Mouse (Mus musculus): Measurements from ENCODE around the gene Iqgap1. TPM values are rescaled to one million over a fixed set of nuclear protein-coding genes. Genes with fewer than 3 reads are reported as not detected.

Gene Iqgap1
- polyA plus RNA-seq, 1 experiment from 2014 or later = 92.3 TPM

DNA sequence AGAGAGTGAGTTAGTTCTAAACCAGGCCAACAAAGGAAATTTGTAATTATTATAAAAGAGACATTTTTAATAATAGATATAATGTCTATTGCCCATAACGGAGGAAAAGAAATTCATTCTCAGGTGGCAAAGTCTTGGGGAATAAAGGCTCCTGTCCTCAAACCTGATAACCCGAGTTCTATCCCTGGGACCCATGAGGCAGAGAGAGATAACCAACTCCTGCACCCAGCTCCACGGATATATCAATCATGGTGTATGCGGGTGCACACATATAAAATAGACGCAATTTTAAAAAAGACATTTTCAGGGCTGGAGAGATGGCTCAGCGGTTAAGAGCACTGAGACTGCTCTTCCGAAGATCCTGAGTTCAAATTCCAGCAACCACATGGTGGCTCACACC, 106.2 kb downstream of the Iqgap1 start:
- TF ChIP-seq CTCF (IDR thresholded peaks at IDR 0.05; ENCODE audit: low read depth) = no peak
- peaks cover 87% of the 10 kb centered on the region for H3K36me3 ChIP-seq (ENCODE audit: insufficient read depth)
- ATAC-seq (ENCODE audit: insufficient read depth) = no peak
- no peaks in the 10 kb centered on the region for H3K4me1 ChIP-seq (ENCODE audit: insufficient read depth)
- H3K4me2 ChIP-seq = no peak overlapping the region
- H3K27me3 ChIP-seq (ENCODE audit: insufficient read depth, low read length) = no peaks in the 10 kb centered on the region
- no peak overlapping the region for H3K4me3 ChIP-seq (ENCODE audit: low read depth, low read length)
- no peaks in the 10 kb centered on the region for H3K9me3 ChIP-seq (ENCODE audit: low read depth, low read length)
- WGBS = 95% methylated on average over 7 of the region's 7 CpGs
- no peak for DNase-seq
- no peak overlapping the region for H3K9ac ChIP-seq
- no peak overlapping the region for H3K27ac ChIP-seq (ENCODE audit: low read depth)

DNA sequence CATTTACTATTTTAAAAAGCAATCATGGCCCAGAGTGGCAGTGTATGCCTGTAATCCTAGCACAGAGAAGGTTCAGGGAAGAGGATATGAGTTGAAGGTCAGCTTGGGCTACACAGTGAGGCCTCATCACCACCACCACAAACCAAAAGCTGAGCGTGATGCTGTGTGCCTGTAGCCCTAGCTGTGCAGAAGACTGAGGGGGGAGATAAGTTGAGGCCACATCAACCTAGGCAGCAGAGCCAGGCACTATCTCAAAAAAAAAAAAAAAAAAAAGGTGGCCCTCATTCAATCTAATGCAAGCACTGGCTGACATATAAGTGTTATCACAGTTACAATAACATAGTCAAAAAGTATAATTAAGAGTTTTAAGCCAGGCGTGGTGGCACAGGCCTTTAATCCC, 106.7 kb downstream of the Iqgap1 start:
- H3K4me1 ChIP-seq (ENCODE audit: insufficient read depth) = no peaks in the 10 kb centered on the region
- WGBS = 84% methylated on average over 2 of the region's 2 CpGs
- no peak overlapping the region for H3K9ac ChIP-seq
- H3K36me3 ChIP-seq (ENCODE audit: insufficient read depth) = peaks cover 88% of the 10 kb centered on the region
- no peak overlapping the region for H3K4me3 ChIP-seq (ENCODE audit: low read depth, low read length)
- no peaks in the 10 kb centered on the region for H3K27me3 ChIP-seq (ENCODE audit: insufficient read depth, low read length)
- H3K27ac ChIP-seq (ENCODE audit: low read depth) = no peak overlapping the region
- TF ChIP-seq CTCF (IDR thresholded peaks at IDR 0.05; ENCODE audit: low read depth) = no peak
- no peak overlapping the region for H3K4me2 ChIP-seq
- ATAC-seq (ENCODE audit: insufficient read depth) (no peak), DNase-seq (no peak)
- no peaks in the 10 kb centered on the region for H3K9me3 ChIP-seq (ENCODE audit: low read depth, low read length)

DNA sequence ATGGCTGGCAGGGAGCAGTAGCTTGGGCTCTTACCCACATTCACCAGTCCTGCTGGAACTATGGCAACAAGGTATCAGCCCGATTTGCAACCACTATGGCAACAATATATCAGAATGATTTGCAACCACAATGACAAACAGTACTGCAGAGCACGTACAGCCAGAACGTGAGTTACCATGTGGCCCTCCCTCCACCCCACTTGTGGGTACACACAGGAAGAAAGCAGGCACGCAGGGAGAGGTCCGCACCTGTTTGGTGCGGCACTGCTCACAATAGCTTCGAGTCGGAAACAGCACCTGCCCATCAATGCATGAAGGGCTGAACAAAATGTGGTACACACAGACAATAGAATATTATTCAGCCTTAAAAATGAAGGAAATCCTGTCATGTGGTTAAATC, 107.3 kb downstream of the Iqgap1 start:
- no peak overlapping the region for H3K27ac ChIP-seq (ENCODE audit: low read depth)
- TF ChIP-seq CTCF (IDR thresholded peaks at IDR 0.05; ENCODE audit: low read depth) = no peak
- H3K9ac ChIP-seq = no peak overlapping the region
- WGBS = 87% methylated on average over 8 of the region's 8 CpGs
- no peaks in the 10 kb centered on the region for H3K9me3 ChIP-seq (ENCODE audit: low read depth, low read length)
- H3K4me2 ChIP-seq = no peak overlapping the region
- no peak for ATAC-seq (ENCODE audit: insufficient read depth)
- DNase-seq = no peak
- no peaks in the 10 kb centered on the region for H3K27me3 ChIP-seq (ENCODE audit: insufficient read depth, low read length)
- H3K4me3 ChIP-seq (ENCODE audit: low read depth, low read length) = no peak overlapping the region
- H3K36me3 ChIP-seq (ENCODE audit: insufficient read depth) = peaks cover 88% of the 10 kb centered on the region
- H3K4me1 ChIP-seq (ENCODE audit: insufficient read depth) = no peaks in the 10 kb centered on the region

DNA sequence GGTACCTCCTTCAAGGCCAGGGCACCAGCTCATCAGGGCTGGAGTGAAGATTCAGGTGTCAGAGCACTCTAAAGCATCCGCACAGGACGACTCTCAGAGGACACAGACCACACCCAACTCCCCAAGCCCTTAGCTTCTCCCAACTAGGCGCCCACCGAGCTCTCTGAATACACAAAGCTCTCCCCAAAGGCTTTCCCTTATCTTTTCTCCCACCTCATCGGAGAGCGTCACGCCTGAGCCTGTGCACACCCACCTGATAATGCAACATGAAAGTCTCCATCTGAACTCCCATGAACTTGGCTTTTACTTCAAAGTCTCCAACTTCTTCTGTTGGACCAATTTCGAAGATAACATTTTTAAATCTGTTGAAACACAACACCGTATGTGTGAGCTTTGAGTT, 109.0 kb downstream of the Iqgap1 start:
- H3K27me3 ChIP-seq (ENCODE audit: insufficient read depth, low read length) = no peaks in the 10 kb centered on the region
- WGBS = 63% methylated on average over 9 of the region's 9 CpGs
- no peak overlapping the region for H3K27ac ChIP-seq (ENCODE audit: low read depth)
- DNase-seq (no peak), ATAC-seq (ENCODE audit: insufficient read depth) (no peak)
- no peak overlapping the region for H3K9ac ChIP-seq
- H3K4me2 ChIP-seq = no peak overlapping the region
- H3K9me3 ChIP-seq (ENCODE audit: low read depth, low read length) = no peaks in the 10 kb centered on the region
- H3K36me3 ChIP-seq (ENCODE audit: insufficient read depth) = peaks cover 84% of the 10 kb centered on the region
- no peak overlapping the region for H3K4me3 ChIP-seq (ENCODE audit: low read depth, low read length)
- TF ChIP-seq CTCF (IDR thresholded peaks at IDR 0.05; ENCODE audit: low read depth) = no peak
- H3K4me1 ChIP-seq (ENCODE audit: insufficient read depth) = no peaks in the 10 kb centered on the region

DNA sequence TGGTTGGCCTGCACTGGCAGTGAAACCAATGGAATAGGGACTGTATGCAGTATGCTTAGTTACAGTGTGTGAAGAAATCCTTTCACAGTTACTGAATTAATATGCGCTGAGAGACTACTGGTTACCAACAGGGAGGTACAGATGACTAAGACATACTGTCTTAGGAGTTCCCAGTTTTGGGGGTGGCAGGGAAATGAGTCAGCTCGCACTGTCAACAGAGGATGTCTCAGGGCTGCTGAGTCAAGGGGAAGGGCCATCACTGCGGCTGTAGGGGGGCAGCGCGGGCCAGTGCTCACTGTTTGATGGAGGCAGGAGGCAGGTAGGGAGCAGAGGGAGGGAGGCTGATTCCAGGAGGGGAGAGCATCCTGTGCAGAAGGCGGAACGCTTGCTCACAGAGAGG, 110.5 kb downstream of the Iqgap1 start:
- WGBS = 91% methylated on average over 7 of the region's 7 CpGs
- Histone ChIP-seq H3K4me2 (no peak overlapping the region), H3K4me3 (ENCODE audit: low read depth, low read length) (no peak overlapping the region), H3K9me3 (ENCODE audit: low read depth, low read length) (no peaks in the 10 kb centered on the region), H3K9ac (no peak overlapping the region), H3K27ac (ENCODE audit: low read depth) (no peak overlapping the region), H3K4me1 (ENCODE audit: insufficient read depth) (no peaks in the 10 kb centered on the region), H3K27me3 (ENCODE audit: insufficient read depth, low read length) (no peaks in the 10 kb centered on the region), H3K36me3 (ENCODE audit: insufficient read depth) (peaks cover 76% of the 10 kb centered on the region)
- no peak for TF ChIP-seq CTCF (IDR thresholded peaks at IDR 0.05; ENCODE audit: low read depth)
- DNase-seq = no peak
- ATAC-seq (ENCODE audit: insufficient read depth) = no peak

DNA sequence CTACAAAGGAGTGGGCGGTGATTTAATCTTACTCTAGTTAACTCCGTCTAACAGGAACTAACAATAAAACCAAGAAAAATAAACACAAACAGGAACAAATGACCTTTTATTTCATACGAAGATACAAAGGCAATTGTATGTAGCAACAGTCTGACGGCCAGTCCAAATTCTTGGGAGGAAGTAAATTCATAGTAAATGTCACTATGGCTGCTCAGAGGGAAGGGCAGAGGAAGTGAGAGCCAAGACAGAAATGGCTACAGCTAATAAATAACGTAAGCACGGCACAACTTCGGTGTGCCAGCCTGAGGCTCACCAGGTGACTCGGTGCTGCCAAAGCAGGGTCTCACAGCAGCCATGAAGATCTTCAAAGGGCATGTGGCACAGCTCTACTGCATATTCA, 114.3 kb downstream of the Iqgap1 start:
- ATAC-seq (ENCODE audit: insufficient read depth) = no peak
- Histone ChIP-seq H3K36me3 (ENCODE audit: insufficient read depth) (peaks cover 45% of the 10 kb centered on the region), H3K27me3 (ENCODE audit: insufficient read depth, low read length) (no peaks in the 10 kb centered on the region), H3K4me2 (no peak overlapping the region), H3K4me3 (ENCODE audit: low read depth, low read length) (no peak overlapping the region), H3K4me1 (ENCODE audit: insufficient read depth) (no peaks in the 10 kb centered on the region), H3K9ac (no peak overlapping the region), H3K9me3 (ENCODE audit: low read depth, low read length) (no peaks in the 10 kb centered on the region), H3K27ac (ENCODE audit: low read depth) (no peak overlapping the region)
- TF ChIP-seq CTCF (IDR thresholded peaks at IDR 0.05; ENCODE audit: low read depth) = no peak
- DNase-seq = no peak
- WGBS = 55% methylated on average over 8 of the region's 8 CpGs

DNA sequence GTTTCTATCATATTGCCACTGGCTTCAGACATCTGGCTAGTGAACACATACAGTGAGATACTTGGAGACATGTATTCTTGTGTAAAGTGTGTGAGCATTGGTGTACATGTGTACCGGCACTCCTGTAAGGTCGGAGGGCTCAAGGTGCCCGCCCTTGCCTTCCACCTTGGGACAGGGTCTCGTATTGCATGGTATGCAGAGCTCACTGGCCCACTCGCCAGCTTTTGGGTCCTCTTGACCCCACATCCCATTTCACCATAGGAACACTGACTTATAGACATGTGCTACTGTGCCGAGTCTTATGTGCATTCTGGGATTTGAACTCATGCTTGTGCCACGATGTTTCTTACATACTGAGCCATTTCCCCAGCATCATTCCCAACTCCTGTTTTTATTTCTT, 115.4 kb downstream of the Iqgap1 start:
- H3K27me3 ChIP-seq (ENCODE audit: insufficient read depth, low read length) = no peaks in the 10 kb centered on the region
- H3K4me1 ChIP-seq (ENCODE audit: insufficient read depth) = no peaks in the 10 kb centered on the region
- peaks cover 35% of the 10 kb centered on the region for H3K36me3 ChIP-seq (ENCODE audit: insufficient read depth)
- no peak overlapping the region for H3K4me3 ChIP-seq (ENCODE audit: low read depth, low read length)
- ATAC-seq (ENCODE audit: insufficient read depth) = no peak
- no peak for DNase-seq
- no peak overlapping the region for H3K27ac ChIP-seq (ENCODE audit: low read depth)
- H3K9ac ChIP-seq = no peak overlapping the region
- no peaks in the 10 kb centered on the region for H3K9me3 ChIP-seq (ENCODE audit: low read depth, low read length)
- WGBS = 89% methylated on average over 7 of the region's 7 CpGs
- no peak overlapping the region for H3K4me2 ChIP-seq
- no peak for TF ChIP-seq CTCF (IDR thresholded peaks at IDR 0.05; ENCODE audit: low read depth)

DNA sequence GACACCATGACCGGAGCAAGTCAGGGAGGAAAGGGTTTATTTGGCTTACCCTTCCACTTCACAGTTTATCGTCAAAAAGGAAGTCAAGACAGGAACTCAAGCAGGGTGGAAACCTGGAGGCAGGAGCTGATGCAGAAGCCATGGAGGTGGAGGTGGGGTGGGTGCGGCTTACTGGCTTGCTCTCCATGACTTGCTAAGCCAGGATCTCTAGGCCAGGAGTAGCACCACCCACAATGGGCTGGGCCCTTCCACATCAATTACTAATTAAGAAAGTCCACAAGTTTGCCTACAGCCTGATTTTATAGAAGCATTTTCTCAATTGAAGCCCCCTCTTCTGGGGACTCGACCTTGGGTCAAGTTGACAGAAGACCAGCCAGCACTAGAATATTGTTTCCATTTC, 121.7 kb downstream of the Iqgap1 start:
- H3K27ac ChIP-seq (ENCODE audit: low read depth) = no peak overlapping the region
- no peak overlapping the region for H3K9ac ChIP-seq
- H3K4me3 ChIP-seq (ENCODE audit: low read depth, low read length) = no peak overlapping the region
- DNase-seq = no peak
- H3K4me2 ChIP-seq = no peak overlapping the region
- H3K27me3 ChIP-seq (ENCODE audit: insufficient read depth, low read length) = no peaks in the 10 kb centered on the region
- no peaks in the 10 kb centered on the region for H3K36me3 ChIP-seq (ENCODE audit: insufficient read depth)
- no peak for ATAC-seq (ENCODE audit: insufficient read depth)
- no peaks in the 10 kb centered on the region for H3K4me1 ChIP-seq (ENCODE audit: insufficient read depth)
- no peaks in the 10 kb centered on the region for H3K9me3 ChIP-seq (ENCODE audit: low read depth, low read length)
- 80% methylated on average over 4 of the region's 4 CpGs for whole genome bisulfite sequencing
- no peak for TF ChIP-seq CTCF (IDR thresholded peaks at IDR 0.05; ENCODE audit: low read depth)
